Mouse (Mus musculus): ENCODE measurements around the gene Hip1r. TPM values are rescaled to one million over a fixed set of nuclear protein-coding genes. Genes with fewer than 3 reads are reported as not detected.

Gene Hip1r
- total RNA-seq, 2 experiments from 2014 or later: 7.2 to 11.1 TPM

DNA sequence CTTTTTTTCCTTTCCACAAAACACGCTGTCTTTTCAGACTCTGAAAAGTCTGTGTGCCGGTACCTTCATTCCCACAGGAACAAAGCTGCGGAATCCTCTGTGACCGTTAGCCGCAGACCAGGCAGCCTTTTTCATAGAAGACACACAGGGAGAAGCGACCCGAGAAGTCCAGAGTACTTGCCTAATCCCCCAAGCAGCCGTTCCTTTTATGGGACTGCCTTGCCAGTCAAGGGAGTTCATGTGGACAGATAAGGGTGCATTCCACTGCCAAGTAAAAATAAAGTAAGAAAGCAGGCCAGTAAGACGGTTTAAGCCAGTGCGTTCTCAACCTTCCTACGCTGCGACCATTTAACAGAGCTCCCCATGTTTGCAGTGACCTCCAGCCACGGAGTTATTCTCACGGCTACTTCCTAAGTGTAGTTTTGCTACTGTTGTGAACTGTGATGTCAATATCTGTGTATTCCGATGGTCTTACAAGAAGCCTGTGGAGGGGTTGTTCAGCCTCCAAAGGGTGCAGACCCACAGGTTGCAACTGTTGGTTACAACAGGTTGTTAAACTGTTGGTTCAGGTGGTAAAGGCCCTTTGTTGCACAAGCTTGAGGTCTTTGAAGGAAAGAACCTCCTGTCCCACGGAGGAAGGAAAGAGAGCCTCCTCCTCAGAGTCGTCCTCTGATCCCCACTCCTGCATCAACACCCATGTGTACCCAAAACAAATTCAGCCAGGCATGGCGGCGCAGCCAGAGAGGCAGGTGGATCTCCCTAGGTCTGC, 54.5 kb downstream of the Hip1r start:
- intact Hi-C loops (cut with DNase I; ENCODE audit: low total_unique reads): no loop called here
- no peak for DNase-seq

DNA sequence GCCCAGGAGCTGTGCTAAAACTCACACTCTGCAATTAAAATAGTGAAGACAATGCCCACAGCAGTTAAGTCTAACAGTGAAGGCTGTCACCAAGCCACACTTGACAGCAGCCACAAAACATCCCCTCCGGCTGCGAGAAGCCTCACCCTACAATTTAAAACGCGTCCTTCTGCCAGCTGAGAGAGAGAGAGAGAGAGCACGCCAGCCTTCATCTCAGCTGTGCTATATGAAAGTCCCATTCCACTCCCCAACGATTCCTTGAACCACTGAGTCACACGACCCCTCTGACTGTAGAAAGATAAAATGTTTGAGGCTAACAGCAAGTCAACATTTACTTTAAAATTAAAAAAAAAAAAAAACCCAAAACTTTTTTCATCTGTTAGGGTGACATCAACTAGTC, 55.3 kb downstream of the Hip1r start:
- no peak for DNase-seq
- intact Hi-C loops (cut with DNase I; ENCODE audit: low total_unique reads): no loop called here

DNA sequence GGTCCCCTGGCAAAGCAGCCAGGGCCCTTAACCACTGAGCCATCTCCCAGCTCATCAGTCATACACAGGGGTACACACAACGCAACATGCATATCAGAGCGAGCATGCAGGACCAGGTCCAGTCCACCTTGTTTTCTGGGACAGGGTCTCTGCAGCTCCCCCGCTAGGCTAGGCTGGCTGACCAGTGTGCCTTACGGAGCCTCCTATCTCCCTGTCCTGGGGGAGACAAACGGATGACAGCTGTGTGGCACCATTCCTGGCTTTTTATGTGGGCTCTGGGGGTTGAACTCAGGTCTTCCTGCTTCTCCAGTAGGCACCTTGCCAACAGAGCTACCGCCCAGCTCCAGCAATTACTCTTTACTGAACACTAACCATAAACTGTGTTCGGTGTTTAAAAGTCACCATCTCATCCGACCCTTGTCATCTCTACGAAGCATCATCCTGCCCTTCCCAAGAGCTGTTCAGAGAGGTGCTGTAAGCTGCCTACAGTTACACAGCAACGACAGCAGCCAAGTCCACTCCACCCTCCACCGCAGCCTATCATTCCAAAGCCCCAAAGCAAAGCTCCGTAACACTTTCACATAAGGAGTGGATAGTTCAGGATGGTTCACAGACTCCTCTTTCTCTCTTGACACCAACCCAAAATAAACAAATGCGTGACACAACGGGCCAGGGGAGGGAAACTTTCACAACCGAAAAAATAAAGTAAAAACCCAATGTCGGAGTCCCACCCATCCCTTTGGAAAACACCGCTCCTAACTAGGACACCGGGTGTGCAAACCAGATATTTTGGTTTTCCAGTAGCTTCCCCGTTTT, 56.0 kb downstream of the Hip1r start:
- no peak for DNase-seq
- intact Hi-C loops (cut with DNase I; ENCODE audit: low total_unique reads): no loop called here

DNA sequence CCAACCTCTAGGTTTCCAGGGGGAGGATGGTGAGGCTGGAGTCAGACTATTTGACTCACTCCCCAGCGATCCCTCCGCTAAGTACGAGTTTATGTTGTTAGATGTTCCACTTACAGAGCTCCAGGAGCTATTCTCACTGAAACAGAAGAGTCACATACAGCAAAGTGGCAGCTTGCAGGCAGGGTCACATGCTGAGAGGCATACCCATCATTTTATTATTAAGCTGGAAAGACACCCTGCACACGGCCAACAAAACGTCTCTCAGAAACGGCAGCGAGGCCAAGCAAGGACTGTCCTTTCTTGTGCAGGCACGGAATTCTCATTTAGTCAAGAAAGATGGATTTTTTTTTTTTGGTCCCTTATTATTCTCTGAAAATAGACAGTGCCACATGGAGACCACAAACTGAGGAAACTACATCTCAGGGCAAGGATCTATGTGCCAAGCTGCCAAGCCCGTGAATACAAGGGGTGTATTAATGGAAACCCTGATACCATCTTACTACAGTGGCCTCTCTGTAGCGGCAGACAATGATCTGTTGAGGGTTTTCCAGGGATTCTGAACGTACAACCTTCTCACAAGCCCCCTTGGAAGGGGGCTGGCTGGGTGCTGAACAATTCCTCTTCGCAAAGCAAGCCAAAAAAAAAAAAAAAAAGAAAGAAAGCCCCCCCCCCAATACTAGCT, 57.1 kb downstream of the Hip1r start:
- intact Hi-C loops (cut with DNase I; ENCODE audit: low total_unique reads): no loop called here
- no peak for DNase-seq

GRCm38 (mm10) chr5:124031068-124031955, 57.9 kb downstream of the Hip1r start:
- intact Hi-C loops (cut with DNase I; ENCODE audit: low total_unique reads): no loop called here
- DNase-seq: no peak

DNA sequence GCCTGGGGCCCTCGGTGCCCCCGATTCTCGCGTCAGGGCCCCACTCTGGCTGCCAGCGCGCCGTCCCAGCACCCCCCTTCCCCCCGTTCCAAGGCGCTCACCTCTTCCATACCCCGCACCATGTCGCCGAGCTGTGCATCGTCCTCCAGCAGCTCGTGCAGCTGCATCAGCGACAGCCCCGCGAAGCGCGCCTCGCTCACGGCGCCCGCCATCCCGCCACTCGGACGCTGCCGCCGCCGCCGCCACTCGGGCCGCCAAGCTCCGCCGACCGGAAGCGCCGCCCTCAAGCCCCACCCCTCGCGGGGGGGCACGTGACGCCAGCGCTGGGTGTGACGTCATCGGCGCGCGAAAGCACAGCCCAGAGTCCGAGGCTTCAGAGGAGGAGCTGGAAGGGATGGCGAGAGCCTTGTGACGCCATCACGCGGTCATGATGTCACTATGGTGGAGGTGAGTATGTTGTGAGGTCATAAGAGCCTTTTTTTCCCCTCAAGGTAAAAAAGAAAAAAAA, 58.6 kb downstream of the Hip1r start, which contains the start of gene Vps37b:
Vps37b (minus strand) TSS at position 270 of the 508 bp plus-strand sequence.
- intact Hi-C loops (cut with DNase I; ENCODE audit: low total_unique reads): no loop called here

DNA sequence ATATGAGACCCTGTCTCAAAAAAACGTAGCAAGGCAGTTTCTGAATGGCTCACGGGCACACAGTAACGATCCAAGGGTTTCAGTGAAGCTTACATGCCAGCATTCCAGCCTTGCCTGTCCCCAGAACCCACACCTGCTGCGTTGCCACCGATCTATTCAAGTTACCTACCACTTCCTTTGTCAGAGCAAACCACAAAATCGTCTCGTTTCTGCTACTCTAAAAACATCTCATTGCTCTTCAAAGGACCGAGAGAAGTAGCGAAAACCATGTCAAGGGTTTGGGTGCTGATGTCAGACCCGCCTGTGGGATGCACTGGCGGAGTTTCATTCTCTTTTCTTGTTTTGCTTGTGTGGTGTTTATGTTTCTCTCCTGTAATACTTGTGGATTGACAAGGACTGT, 61.0 kb downstream of the Hip1r start:
- intact Hi-C loops (cut with DNase I; ENCODE audit: low total_unique reads): no loop called here
- no peak for DNase-seq

More for the DNA sequence above, 58.6 kb downstream of the Hip1r start, which contains the start of gene Vps37b:
- DNase-seq: peak; percentile 87

- intact Hi-C loops (cut with DNase I; ENCODE audit: low total_unique reads): no loop called here
Observed at GRCm38 (mm10) chr5:124035406-124035805, 62.0 kb downstream of the Hip1r start.

GRCm38 (mm10) chr5:124035806-124036205, 62.4 kb downstream of the Hip1r start:
- no peak for DNase-seq
- intact Hi-C loops (cut with DNase I; ENCODE audit: low total_unique reads): no loop called here

More at GRCm38 (mm10) chr5:124035406-124035805, 62.0 kb downstream of the Hip1r start:
- no peak for DNase-seq

GRCm38 (mm10) chr5:124036341-124036740, 62.9 kb downstream of the Hip1r start:
- no peak for DNase-seq
- intact Hi-C loops (cut with DNase I; ENCODE audit: low total_unique reads): no loop called here

- intact Hi-C loops (cut with DNase I; ENCODE audit: low total_unique reads): no loop called here
- no peak for DNase-seq
Observed at GRCm38 (mm10) chr5:124036836-124037235, 63.4 kb downstream of the Hip1r start.

DNA sequence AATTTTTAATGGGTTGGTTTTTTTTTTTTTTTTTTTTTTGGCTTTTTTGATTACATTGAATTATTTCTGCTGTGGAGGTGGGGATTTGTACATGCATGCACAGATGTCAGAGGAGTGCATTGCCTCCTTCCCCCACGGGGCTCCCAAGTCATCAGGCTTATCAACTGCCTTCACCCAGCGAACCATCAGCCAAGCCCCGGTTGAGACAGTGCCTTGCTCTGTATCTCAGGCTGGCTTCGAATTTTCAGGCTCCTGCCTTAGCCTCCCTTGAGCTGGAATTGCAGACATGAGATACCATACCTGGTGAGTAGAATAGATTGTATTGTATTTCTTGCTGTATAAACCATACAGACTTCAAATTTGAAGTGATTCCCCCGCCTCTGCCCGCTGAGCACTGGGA, 66.2 kb downstream of the Hip1r start:
- DNase-seq: no peak
- intact Hi-C loops (cut with DNase I; ENCODE audit: low total_unique reads): no loop called here

DNA sequence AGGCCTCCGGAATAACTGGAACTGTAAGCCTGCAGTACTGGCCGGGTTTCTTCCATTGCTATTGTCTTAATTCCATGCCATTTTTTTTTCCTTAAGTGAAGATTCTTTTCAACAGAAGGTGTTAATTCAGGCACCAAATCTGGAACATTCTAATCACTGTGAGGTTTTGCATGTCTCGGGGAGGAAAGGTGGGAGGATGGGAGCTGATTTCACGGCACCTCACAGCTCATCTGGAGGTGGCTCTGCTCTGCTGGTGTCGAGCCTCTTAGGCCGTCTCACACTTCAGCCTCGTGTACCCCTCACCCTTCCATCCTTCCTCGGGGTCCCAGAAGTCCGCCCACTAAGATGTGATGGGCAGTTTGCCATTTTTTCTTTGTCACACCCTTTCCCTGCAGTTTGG, 67.7 kb downstream of the Hip1r start:
- no peak for DNase-seq
- intact Hi-C loops (cut with DNase I; ENCODE audit: low total_unique reads): no loop called here

GRCm38 (mm10) chr5:124043212-124043978, 70.0 kb downstream of the Hip1r start:
- DNase-seq: peak; percentile 56
- intact Hi-C loops (cut with DNase I; ENCODE audit: low total_unique reads): no loop called here

- intact Hi-C loops (cut with DNase I; ENCODE audit: low total_unique reads): no loop called here
- DNase-seq: no peak
Observed at GRCm38 (mm10) chr5:124043999-124044398, 70.6 kb downstream of the Hip1r start.

- no peak for DNase-seq
- intact Hi-C loops (cut with DNase I; ENCODE audit: low total_unique reads): loop anchor here (5.0 kb wide), 1 partner anchor 33 kb away; no protein-coding TSS in a partner anchor
Observed at GRCm38 (mm10) chr5:124045453-124046010, 72.1 kb downstream of the Hip1r start.

GRCm38 (mm10) chr5:124046741-124047401, 73.4 kb downstream of the Hip1r start:
- DNase-seq: peak; percentile 34
- intact Hi-C loops (cut with DNase I; ENCODE audit: low total_unique reads): loop anchor here (5.0 kb wide), 1 partner anchor 35 kb away; no protein-coding TSS in a partner anchor
